Mouse (Mus musculus) midbrain, embryonic 12.5 days (tissue): ENCODE data around the gene P3h2. TPM values are rescaled to one million over a fixed set of nuclear protein-coding genes. Genes with fewer than 3 reads are reported as not detected.

Source experiments
- ATAC-seq: fragments of 200-750 bp; cut with Nextera tagmentation; 2 replicates; pipeline ENCODE4 v1.8.0; 2017; ENCODE audit warnings: low read depth, moderate TSS enrichment, moderate library complexity; ENCODE audit not compliant: low FRiP score
- H3K27ac ChIP-seq: fragments of 300-500 bp; sonication (generic); replicated peaks from 2 replicates; pipeline ENCODE4 v1.5.1; 2016; ENCODE audit warnings: mild to moderate bottlenecking
- H3K27me3 ChIP-seq: fragments of 300-500 bp; sonication (generic); 2 replicates; pipeline ENCODE4 v1.6.1; 2016; ENCODE audit warnings: mild to moderate bottlenecking
- H3K36me3 ChIP-seq: fragments of 300-500 bp; sonication (generic); 2 replicates; pipeline ENCODE4 v1.6.1; 2016
- H3K4me1 ChIP-seq: fragments of 300-500 bp; sonication (generic); 2 replicates; pipeline ENCODE4 v1.6.1; 2016
- H3K4me2 ChIP-seq: fragments of 300-500 bp; sonication (generic); replicated peaks from 2 replicates; pipeline ENCODE4 v1.6.1; 2016; ENCODE audit warnings: mild to moderate bottlenecking, moderate library complexity
- H3K4me3 ChIP-seq: fragments of 300-500 bp; sonication (generic); 2 replicates; pipeline ENCODE4 v1.5.1; 2016; ENCODE audit warnings: mild to moderate bottlenecking
- H3K9ac ChIP-seq: fragments of 300-500 bp; sonication (generic); replicated peaks from 2 replicates; pipeline ENCODE4 v1.6.1; 2016; ENCODE audit warnings: mild to moderate bottlenecking, moderate library complexity
- H3K9me3 ChIP-seq: fragments of 300-500 bp; sonication (generic); 2 replicates; pipeline ENCODE4 v1.6.1; 2016; ENCODE audit warnings: mild to moderate bottlenecking
- WGBS: fragments of 180-500 bp; shearing (Covaris S2); methylation state at CpG from one replicate; pipeline ENCODE4 v1.1.7; 2016; 5-methylcytosine and 5-hydroxymethylcytosine counted together
- polyA plus RNA-seq: library from polyadenylated mRNA; unstranded; fragments of >200 nt; fragmentation: Nextera tagmentation; extraction: Ambion mirVana; gene quantifications from 2 replicates; pipeline ENCODE4 v1.2.1, GENCODE M21; 2016

The P3h2 gene
- polyA plus RNA-seq, 1 experiment from 2014 or later = 0.79 TPM

- ATAC-seq = no peak
- Histone ChIP-seq H3K36me3 (no peaks in the 10 kb centered on the region), H3K27ac (no peak overlapping the region), H3K27me3 (no peaks in the 10 kb centered on the region), H3K4me3 (no peak overlapping the region), H3K9me3 (no peaks in the 10 kb centered on the region), H3K9ac (no peak overlapping the region), H3K4me2 (no peak overlapping the region), H3K4me1 (no peaks in the 10 kb centered on the region)
- WGBS = 77% methylated on average over 12 of the region's 12 CpGs
Measured at GRCm38 (mm10) chr16:25945151-25945955, 160.2 kb downstream of the P3h2 start.

- no peaks in the 10 kb centered on the region for H3K4me1 ChIP-seq
- no peak overlapping the region for H3K9ac ChIP-seq
- H3K36me3 ChIP-seq = no peaks in the 10 kb centered on the region
- ATAC-seq = no peak
- H3K27ac ChIP-seq = no peak overlapping the region
- H3K4me2 ChIP-seq = no peak overlapping the region
- WGBS = 70% methylated on average over 4 of the region's 4 CpGs
- H3K4me3 ChIP-seq = no peak overlapping the region
- no peaks in the 10 kb centered on the region for H3K27me3 ChIP-seq
- H3K9me3 ChIP-seq = no peaks in the 10 kb centered on the region
Measured at GRCm38 (mm10) chr16:25942261-25942660, 163.3 kb downstream of the P3h2 start.

GRCm38 (mm10) chr16:25934181-25934580 lies 171.4 kb downstream of the P3h2 start:
- 84% methylated on average over 2 of the region's 2 CpGs for WGBS
- no peak for ATAC-seq
- no peak overlapping the region for H3K4me3 ChIP-seq

GRCm38 (mm10) chr16:25912185-25912584 lies 193.4 kb downstream of the P3h2 start:
- Histone ChIP-seq H3K27ac (no peak overlapping the region), H3K4me1 (no peaks in the 10 kb centered on the region), H3K36me3 (no peaks in the 10 kb centered on the region), H3K4me3 (no peak overlapping the region), H3K9me3 (no peaks in the 10 kb centered on the region), H3K9ac (no peak overlapping the region), H3K4me2 (no peak overlapping the region), H3K27me3 (no peaks in the 10 kb centered on the region)
- no peak for ATAC-seq
- WGBS = 58% methylated on average over 1 of the region's 1 CpGs

More at GRCm38 (mm10) chr16:25934181-25934580, 171.4 kb downstream of the P3h2 start:
- no peaks in the 10 kb centered on the region for H3K4me1 ChIP-seq
- H3K9me3 ChIP-seq = no peaks in the 10 kb centered on the region
- no peak overlapping the region for H3K4me2 ChIP-seq
- no peak overlapping the region for H3K9ac ChIP-seq
- H3K27me3 ChIP-seq = no peaks in the 10 kb centered on the region
- H3K27ac ChIP-seq = no peak overlapping the region
- no peaks in the 10 kb centered on the region for H3K36me3 ChIP-seq
